Mouse (Mus musculus) megakaryocyte, embryonic 14.5 days (primary cell): ENCODE measurements at regions not wholly inside any gene's neighbourhood (a gene's known extent, or its start where the extent isn't known, plus 50 kb on each side); places are given as distances from the start of the nearest gene placed in this dataset.

Experiments used
- FLI1 ChIP-seq: IDR thresholded peaks from 2 replicates; pipeline ENCODE4 v1.6.1; 2012; ENCODE audit warnings: low read length, inconsistent platforms, mixed read lengths
- GATA1 ChIP-seq: IDR thresholded peaks from 3 replicates; pipeline ENCODE4 v1.6.1; 2012; ENCODE audit warnings: mixed read lengths, low read length, inconsistent platforms, borderline replicate concordance

GRCm38 (mm10) chr2:166330364-166330763 is 174.9 kb upstream of the Sulf2 start:
- TF ChIP-seq GATA1 (no peak), FLI1 (no peak)
